Mouse (Mus musculus) olfactory bulb, adult 2 months (tissue): ENCODE results near the gene Sh3pxd2a.

ENCODE experiments used
- CTCF ChIP-seq: fragments of 200-500 bp; IDR thresholded peaks from 2 replicates; pipeline ENCODE4 v1.5.1; 2012; ENCODE audit warnings: low read depth, mild to moderate bottlenecking, low read length, moderate library complexity; ENCODE audit not compliant: insufficient read depth
- POLR2A ChIP-seq: fragments of 200-500 bp; IDR thresholded peaks from 2 replicates; pipeline ENCODE4 v1.6.1; 2012; ENCODE audit warnings: mild to moderate bottlenecking, low read depth, low read length, moderate library complexity; ENCODE audit not compliant: insufficient read depth

DNA sequence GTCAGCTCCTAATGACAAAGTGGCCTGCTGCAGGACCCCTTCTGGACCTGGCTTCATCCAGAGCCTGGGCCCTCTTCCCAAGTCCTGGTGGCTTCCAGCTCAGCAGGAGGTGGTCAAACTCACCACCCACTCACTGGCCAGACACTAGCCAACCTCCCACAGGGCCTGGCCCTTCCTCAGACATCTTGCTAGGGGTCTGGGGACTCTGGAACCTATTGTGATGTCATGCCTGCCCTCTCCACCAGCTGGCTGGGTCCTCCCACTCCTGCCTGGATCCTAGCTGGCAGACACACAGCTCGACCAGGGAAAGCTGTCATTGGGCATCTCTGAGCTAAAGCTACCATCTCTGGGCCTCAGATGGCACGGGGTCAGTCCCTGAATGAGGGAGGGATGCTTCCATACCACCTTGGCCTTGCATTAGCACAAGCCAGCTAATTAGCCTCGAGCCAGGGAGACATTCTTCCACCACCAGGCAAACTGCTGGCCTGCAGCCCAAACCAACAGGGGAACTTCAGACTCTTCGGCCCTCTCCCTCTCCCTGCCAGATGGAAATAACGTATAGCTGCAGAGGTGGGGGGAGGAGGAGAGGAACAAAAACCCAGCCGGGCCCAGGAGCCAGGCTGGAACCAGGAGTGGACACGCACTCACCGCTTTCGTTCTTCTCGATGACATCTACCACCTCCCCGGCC is 150.7 kb downstream of the Sh3pxd2a start:
- no peak for TF ChIP-seq CTCF
- no peak for TF ChIP-seq POLR2A
